Mouse (Mus musculus) liver, postnatal 0 days (tissue): ENCODE data around the gene 4930402H24Rik.

ENCODE experiments used
- CTCF ChIP-seq: sonication (generic); IDR thresholded peaks from 2 replicates; pipeline ENCODE4 v1.5.1; 2016; ENCODE audit warnings: antibody characterized with exemption, low read depth
- EP300 ChIP-seq: IDR thresholded peaks from 2 replicates; pipeline ENCODE4 v1.6.1; 2016; ENCODE audit warnings: antibody characterized with exemption, low read depth, mild to moderate bottlenecking

GRCm38 (mm10) chr2:130727752-130728151 is 178.5 kb downstream of the 4930402H24Rik start:
- no peak for TF ChIP-seq CTCF
- no peak for TF ChIP-seq EP300
